In the genomic region with DNA sequence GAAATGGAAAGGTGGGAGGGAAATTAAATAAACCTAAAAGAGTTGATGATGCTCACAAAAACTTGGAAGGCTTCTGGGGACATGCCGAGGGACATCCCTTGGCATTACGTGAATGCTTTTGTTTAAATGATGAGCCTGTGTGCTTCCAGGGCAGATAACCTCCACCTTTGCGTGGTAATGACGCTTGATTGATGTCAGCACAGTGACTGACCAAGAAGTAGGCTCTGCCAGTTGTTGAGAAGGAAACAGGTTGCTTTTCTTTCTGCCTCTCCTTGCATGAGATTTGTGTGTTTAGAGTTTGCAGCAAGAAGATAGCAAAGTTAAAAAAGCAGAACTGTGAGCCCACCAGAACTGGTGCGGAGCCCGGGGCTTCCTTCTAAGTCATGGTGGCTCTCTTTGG, we compare ENCODE assay signal across 12 mouse cellular contexts. TPM values are rescaled to one million over a fixed set of nuclear protein-coding genes. Genes with fewer than 3 reads are reported as not detected.
DNase-seq lines count a peak whose midpoint lies in the region; ATAC-seq and TF ChIP-seq lines count a peak whose summit lies in the region.
"Had no signal": no experiment of that assay in that cellular context is flagged by ENCODE, and none has a peak within 500 bp of the region (broad histone marks: within the 10 kb centered on the region; RNA-seq: fewer than 3 reads in every experiment).

No protein-coding gene starts in this region.

- no peak overlapping the region for H3K4me2 ChIP-seq in intestine, embryonic 14.5 days (ENCODE audit: low read length)

- intact Hi-C loops in heart, adult 2 months (cut with DNase I), result loop anchor here (10.0 kb wide), 1 partner anchor 88 kb away; no protein-coding TSS in a partner anchor
- intact Hi-C loops in heart, postnatal 10 days (cut with DNase I), result no loop called here
- intact Hi-C loops in left cerebral cortex, adult 2 months (cut with DNase I), result no loop called here

- no peaks in the 10 kb centered on the region for H3K9me3 ChIP-seq in intestine, embryonic 14.5 days (ENCODE audit: control insufficient read depth, low read length)
- H3K9me3 ChIP-seq: midbrain, embryonic 10.5 days had no signal

- TF ChIP-seq CTCF in heart, adult 2 months (IDR thresholded peaks at IDR 0.05), result no peak
- TF ChIP-seq CTCF in left cerebral cortex, adult 2 months (IDR thresholded peaks at IDR 0.05), result no peak

- H3K9ac ChIP-seq in heart, adult 2 months (ENCODE audit: low read depth, low read length), result peak overlapping the region; percentile 37
- H3K9ac ChIP-seq in intestine, embryonic 14.5 days (ENCODE audit: low read length), result peak overlapping the region; percentile 10; the same call in 1 of the 2 replicates

- WGBS in heart, adult 2 months, result 40% methylated on average over 6 of the region's 6 CpGs
- 56% methylated on average over 6 of the region's 6 CpGs for WGBS in intestine, embryonic 14.5 days

- H3K4me3 ChIP-seq in heart, adult 2 months, result peak overlapping the region; percentile 52
- H3K4me3 ChIP-seq in left cerebral cortex, adult 2 months, result peak overlapping the region; percentile 34
- H3K4me3 ChIP-seq in intestine, embryonic 14.5 days (ENCODE audit: low read depth, low read length), result peak overlapping the region; percentile 15; the same call in 1 of the 2 replicates
- H3K4me3 ChIP-seq: midbrain, embryonic 10.5 days had no signal

- no peaks in the 10 kb centered on the region for H3K79me2 ChIP-seq in heart, adult 2 months (replicated peaks; ENCODE audit: control insufficient read depth, insufficient read depth, low read length)

- TF ChIP-seq POLR2A in heart, adult 2 months (IDR thresholded peaks at IDR 0.05; ENCODE audit: insufficient read depth, low read depth, low read length), result no peak

- ATAC-seq in intestine, embryonic 14.5 days (replicated peaks; ENCODE audit: low FRiP score, low TSS enrichment, low read depth), result no peak

- peaks cover 10% of the 10 kb centered on the region for H3K4me1 ChIP-seq in heart, adult 2 months (ENCODE audit: control insufficient read depth, insufficient read depth, low read length)
- peaks cover 5% of the 10 kb centered on the region; the same call in 1 of the 2 replicates for H3K4me1 ChIP-seq in intestine, embryonic 14.5 days (replicated peaks; ENCODE audit: control insufficient read depth, insufficient read depth, low read length)

- peaks cover 2% of the 10 kb centered on the region; the same call in 1 of the 2 replicates for H3K36me3 ChIP-seq in heart, adult 2 months (ENCODE audit: control insufficient read depth, insufficient read depth, low read length)
- no peaks in the 10 kb centered on the region for H3K36me3 ChIP-seq in intestine, embryonic 14.5 days (ENCODE audit: control insufficient read depth, insufficient read depth, low read length)
- no peaks in the 10 kb centered on the region for H3K36me3 ChIP-seq in splenic B cell, adult 2 months (ENCODE audit: control insufficient read depth, insufficient read depth, low read length, poor library complexity, severe bottlenecking)
- H3K36me3 ChIP-seq: midbrain, embryonic 10.5 days had no signal

- H3K27me3 ChIP-seq in heart, adult 2 months (ENCODE audit: control insufficient read depth, insufficient read depth, low read length), result no peaks in the 10 kb centered on the region
- no peaks in the 10 kb centered on the region for H3K27me3 ChIP-seq in intestine, embryonic 14.5 days (replicated peaks; ENCODE audit: control insufficient read depth, insufficient read depth, low read length)
- no peaks in the 10 kb centered on the region for H3K27me3 ChIP-seq in splenic B cell, adult 2 months (ENCODE audit: control insufficient read depth, insufficient read depth, low read length, poor library complexity, severe bottlenecking)

- no peak for TF ChIP-seq EP300 in heart, adult 2 months (IDR thresholded peaks at IDR 0.05; ENCODE audit: insufficient read depth, low read depth, low read length)

- peak overlapping the region; percentile 95 for H3K27ac ChIP-seq in heart, adult 2 months
- H3K27ac ChIP-seq in left cerebral cortex, adult 2 months, result peak overlapping the region; percentile 72
- H3K27ac ChIP-seq in intestine, embryonic 14.5 days (ENCODE audit: low read depth), result no peak overlapping the region
- H3K27ac ChIP-seq: midbrain, embryonic 10.5 days had no signal

- DNase-seq in heart, adult 2 months, result no peak
- no peak for DNase-seq in heart, postnatal 10 days
- no peak for DNase-seq in left cerebral cortex, adult 2 months (ENCODE audit: extremely low spot score in 1 of 2, low spot score in 2 of 2)
- no peak for DNase-seq in left cerebral cortex, adult 11 months (ENCODE audit: low spot score)
- DNase-seq in intestine, embryonic 14.5 days (ENCODE audit: low spot score), result no peak
- DNase-seq in splenic B cell, adult 2 months (ENCODE audit: low read depth, low spot score), result peak; percentile 47
- no peak for DNase-seq in spleen, postnatal 14 days (ENCODE audit: low spot score in 2 of 2)
- no peak for DNase-seq in ovary, adult 18-20 months (ENCODE audit: low spot score)
- DNase-seq: adrenal gland, postnatal 36 days; gastrocnemius, postnatal 25 days; kidney, postnatal 4 days had no signal

RNA-seq across cellular contexts. Expression of a gene that starts 1.1 kb away (rescaled TPM):
- total RNA-seq in heart, adult 2 months (2021), result 10 to 100 TPM; 27.2 to 27.4 TPM
- polyA plus RNA-seq in heart, adult 2 months (2012; rRNA removed), result 10.4 and 28.1 TPM in 2 replicates
- total RNA-seq in heart, postnatal 10 days (2021), result 10 to 100 TPM; 46.1 to 67.9 TPM
- 1 to 10 TPM; 7.4 to 9.0 TPM for total RNA-seq in left cerebral cortex, adult 2 months (2021)
- 16.2 and 19.4 TPM in 2 replicates for polyA plus RNA-seq in intestine, embryonic 14.5 days (2014; fragmentation: Nextera tagmentation; extraction: Ambion mirVana)
